Mouse (Mus musculus) intestine, postnatal 0 days (tissue): ENCODE data around the gene Taf13. TPM values are rescaled to one million over a fixed set of nuclear protein-coding genes. Genes with fewer than 3 reads are reported as not detected.

Experiments
- ATAC-seq: fragments of 200-750 bp; cut with Nextera tagmentation; 2 replicates; pipeline ENCODE4 v1.8.0; 2017; ENCODE audit warnings: mild to moderate bottlenecking, moderate TSS enrichment, moderate library complexity
- H3K27ac ChIP-seq: fragments of 300-500 bp; sonication (generic); 2 replicates; pipeline ENCODE4 v1.5.1; 2014; ENCODE audit warnings: mild to moderate bottlenecking, low read depth, low read length, moderate library complexity
- H3K27me3 ChIP-seq: fragments of 300-500 bp; sonication (generic); replicated peaks from 2 replicates; pipeline ENCODE4 v1.6.1; 2014; ENCODE audit warnings: low read length, mixed read lengths; ENCODE audit not compliant: control insufficient read depth, insufficient read depth
- H3K36me3 ChIP-seq: fragments of 300-500 bp; sonication (generic); 2 replicates; pipeline ENCODE4 v1.6.1; 2014; ENCODE audit warnings: mild to moderate bottlenecking, moderate library complexity; ENCODE audit not compliant: control insufficient read depth, insufficient read depth
- H3K4me1 ChIP-seq: fragments of 300-500 bp; sonication (generic); replicated peaks from 2 replicates; pipeline ENCODE4 v1.6.1; 2014; ENCODE audit warnings: antibody characterized with exemption, low read length, mixed read lengths; ENCODE audit not compliant: control insufficient read depth, insufficient read depth
- H3K4me2 ChIP-seq: fragments of 300-500 bp; sonication (generic); replicated peaks from 2 replicates; pipeline ENCODE4 v1.6.1; 2014; ENCODE audit warnings: low read depth, mild to moderate bottlenecking, moderate library complexity
- H3K4me3 ChIP-seq: fragments of 300-500 bp; sonication (generic); 2 replicates; pipeline ENCODE4 v1.5.1; 2014; ENCODE audit warnings: low read depth, low read length
- H3K9ac ChIP-seq: fragments of 300-500 bp; sonication (generic); 2 replicates; pipeline ENCODE4 v1.6.1; 2014; ENCODE audit warnings: mild to moderate bottlenecking, low read depth, low read length
- H3K9me3 ChIP-seq: fragments of 300-500 bp; sonication (generic); 2 replicates; pipeline ENCODE4 v1.6.1; 2016; ENCODE audit warnings: mixed run types; ENCODE audit not compliant: control insufficient read depth
- CTCF ChIP-seq: sonication (generic); IDR thresholded peaks from 2 replicates; pipeline ENCODE4 v1.5.1; 2016; ENCODE audit warnings: low read depth, mild to moderate bottlenecking, control low read depth, antibody characterized with exemption, moderate library complexity
- WGBS: fragments of 180-500 bp; shearing (Covaris S2); extraction: QIAGEN DNeasy Blood & Tissue Kit; methylation state at CpG from one replicate; pipeline ENCODE4 v1.1.7; 2014; 5-methylcytosine and 5-hydroxymethylcytosine counted together
- polyA plus RNA-seq: library from polyadenylated mRNA; unstranded; fragments of >200 nt; fragmentation: Nextera tagmentation; extraction: Ambion mirVana; gene quantifications from 2 replicates; pipeline ENCODE4 v1.2.1, GENCODE M21; 2015

Gene Taf13
- polyA plus RNA-seq, 1 experiment from 2014 or later: 29.9 TPM

DNA sequence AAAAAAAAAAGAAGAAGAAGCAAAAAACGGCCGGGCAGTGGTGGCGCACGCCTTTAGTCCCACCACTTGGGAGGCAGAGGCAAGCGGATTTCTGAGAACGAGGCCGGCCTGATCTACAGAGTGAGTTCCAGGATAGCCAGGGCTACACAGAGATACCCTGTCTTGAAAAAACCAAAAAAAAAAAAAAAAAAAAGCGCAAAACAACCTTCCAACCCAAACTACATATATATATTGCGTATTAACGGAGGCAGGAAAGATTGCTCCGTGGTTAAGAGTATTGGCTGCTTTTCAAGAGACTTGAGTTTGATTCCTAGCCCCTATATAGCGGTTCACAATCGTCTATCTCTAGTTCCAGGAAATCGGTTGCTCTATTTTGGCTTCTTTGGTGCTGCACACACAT, 685 bp upstream of the Taf13 start:
- ATAC-seq: 0 out of 2 replicates have a peak, but pooled peaks have one; percentile 7
- no peak for TF ChIP-seq CTCF
- Histone ChIP-seq H3K9ac (no peak overlapping the region), H3K27me3 (no peaks in the 10 kb centered on the region), H3K4me2 (peak overlapping the region; percentile 75), H3K4me3 (peak overlapping the region; percentile 66; the same call in 1 of the 2 replicates), H3K27ac (no peak overlapping the region), H3K4me1 (no peaks in the 10 kb centered on the region), H3K9me3 (no peaks in the 10 kb centered on the region), H3K36me3 (no peaks in the 10 kb centered on the region)
- WGBS: 91% methylated on average over 14 of the region's 14 CpGs

DNA sequence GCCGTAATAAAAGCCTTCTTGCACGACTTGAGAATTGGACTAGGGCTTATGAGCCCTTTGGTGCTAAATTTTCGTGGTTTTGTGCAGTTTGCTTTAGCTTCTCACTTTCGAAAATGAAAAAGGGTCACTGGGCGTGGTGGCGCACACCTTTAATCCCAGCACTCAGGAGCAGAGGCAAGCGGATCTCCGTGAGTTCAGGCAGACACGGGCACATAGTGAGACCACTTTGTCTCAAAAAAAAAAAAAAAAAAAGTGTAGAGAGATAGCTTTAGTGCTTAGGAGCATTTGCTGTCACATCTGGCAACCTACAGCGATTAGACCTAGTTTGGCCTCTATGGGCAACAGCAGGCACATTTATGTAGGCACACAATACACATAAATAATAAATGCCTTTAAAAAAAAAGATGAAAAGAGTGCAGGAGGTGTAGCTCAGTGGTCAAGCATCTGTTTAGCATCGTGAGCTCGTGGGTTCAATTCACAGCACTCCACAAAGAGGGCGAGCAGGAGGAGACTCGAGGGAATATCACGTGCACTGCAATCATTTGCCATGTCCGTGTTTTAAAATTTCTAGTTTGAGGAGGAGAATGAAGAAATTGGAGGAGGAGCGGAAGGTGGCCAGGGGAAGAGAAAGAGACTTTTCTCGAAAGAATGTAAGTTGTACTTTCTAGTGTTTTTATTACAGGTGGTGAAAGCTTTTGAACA, 962 bp downstream of the Taf13 start:
- no peaks in the 10 kb centered on the region for H3K36me3 ChIP-seq
- WGBS: 39% methylated on average over 18 of the region's 18 CpGs
- H3K4me3 ChIP-seq: peak overlapping the region; percentile 66
- peak overlapping the region; percentile 75 for H3K4me2 ChIP-seq
- H3K9me3 ChIP-seq: no peaks in the 10 kb centered on the region
- no peak overlapping the region for H3K27ac ChIP-seq
- no peaks in the 10 kb centered on the region for H3K27me3 ChIP-seq
- no peaks in the 10 kb centered on the region for H3K4me1 ChIP-seq
- no peak for ATAC-seq
- peak overlapping the region; percentile 65 for H3K9ac ChIP-seq
- TF ChIP-seq CTCF: no peak

DNA sequence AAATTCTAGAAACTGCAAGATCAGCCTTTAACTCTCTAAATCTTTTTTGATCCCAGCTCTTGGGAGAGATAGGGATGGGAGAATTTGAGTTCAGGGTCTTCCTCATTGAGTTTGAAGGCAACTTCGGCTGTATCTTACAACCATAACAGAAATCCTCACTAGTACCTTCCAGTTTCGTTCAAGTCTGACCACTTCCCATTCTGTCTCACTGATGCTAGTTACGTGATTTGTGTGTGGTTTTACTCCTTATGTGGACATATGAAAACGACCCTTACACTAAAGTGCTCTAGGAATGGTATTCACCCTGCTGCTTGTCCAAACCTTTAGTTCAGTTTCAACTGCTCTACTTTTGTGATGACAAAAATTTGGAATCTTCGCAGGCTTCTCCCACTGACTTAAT, 2.5 kb downstream of the Taf13 start:
- 0 out of 2 replicates have a peak, but pooled peaks cover 4% of the 10 kb centered on the region for H3K36me3 ChIP-seq
- H3K9me3 ChIP-seq: no peaks in the 10 kb centered on the region
- no peak for ATAC-seq
- no peaks in the 10 kb centered on the region for H3K27me3 ChIP-seq
- H3K27ac ChIP-seq: no peak overlapping the region
- no peak for TF ChIP-seq CTCF
- H3K9ac ChIP-seq: no peak overlapping the region
- no peak overlapping the region for H3K4me3 ChIP-seq
- WGBS: 86% methylated on average over 5 of the region's 5 CpGs
- H3K4me2 ChIP-seq: no peak overlapping the region
- H3K4me1 ChIP-seq: no peaks in the 10 kb centered on the region

DNA sequence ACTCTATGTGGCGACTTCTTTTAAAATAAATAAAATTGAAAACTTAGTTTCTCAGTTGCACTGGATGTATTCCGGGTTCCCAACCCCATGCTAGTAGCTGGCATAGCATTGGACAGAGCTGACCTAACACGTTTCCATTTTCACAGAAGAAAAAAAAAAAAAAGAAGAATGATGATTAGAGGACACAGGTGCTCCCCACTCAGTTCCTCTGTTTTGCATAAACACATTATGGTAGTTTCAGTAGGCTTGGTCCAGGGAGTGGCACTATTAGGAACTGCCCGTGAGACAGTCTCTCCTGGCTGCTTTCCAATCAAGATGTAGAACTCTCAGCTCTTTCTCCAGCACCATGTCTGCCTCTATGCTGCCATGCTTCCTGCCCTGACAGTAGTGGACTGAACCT, 13.1 kb downstream of the Taf13 start:
- Histone ChIP-seq H3K36me3 (no peaks in the 10 kb centered on the region), H3K9ac (no peak overlapping the region), H3K4me1 (no peaks in the 10 kb centered on the region), H3K4me3 (no peak overlapping the region), H3K9me3 (no peaks in the 10 kb centered on the region), H3K4me2 (no peak overlapping the region), H3K27me3 (no peaks in the 10 kb centered on the region), H3K27ac (no peak overlapping the region)
- TF ChIP-seq CTCF: no peak
- ATAC-seq: no peak
- 67% methylated on average over 4 of the region's 4 CpGs for WGBS

DNA sequence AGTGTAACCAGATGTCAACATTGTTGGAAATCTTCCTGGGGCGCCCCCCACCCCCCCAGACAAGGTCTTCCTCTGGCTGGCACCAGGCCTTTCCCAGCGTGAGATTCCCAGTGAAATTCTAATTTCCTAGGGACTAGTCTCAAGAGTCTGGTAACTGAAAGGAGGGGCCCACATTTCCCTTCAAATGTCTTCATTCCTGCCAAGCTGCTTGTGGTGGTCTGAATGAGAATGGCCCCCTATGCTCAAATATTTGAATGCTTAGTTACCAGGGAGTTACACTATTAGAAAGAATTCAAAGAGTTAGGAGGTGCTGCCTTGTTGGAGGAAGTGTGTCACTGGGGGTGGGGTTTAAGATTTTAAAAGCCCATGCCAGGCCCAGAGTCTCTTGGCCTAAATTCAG, 16.9 kb downstream of the Taf13 start:
- no peak for TF ChIP-seq CTCF
- ATAC-seq: no peak
- Histone ChIP-seq H3K4me3 (no peak overlapping the region), H3K4me1 (no peaks in the 10 kb centered on the region), H3K36me3 (no peaks in the 10 kb centered on the region), H3K27ac (no peak overlapping the region), H3K27me3 (no peaks in the 10 kb centered on the region), H3K9me3 (no peaks in the 10 kb centered on the region), H3K4me2 (no peak overlapping the region), H3K9ac (no peak overlapping the region)
- WGBS: 50% methylated on average over 2 of the region's 2 CpGs

DNA sequence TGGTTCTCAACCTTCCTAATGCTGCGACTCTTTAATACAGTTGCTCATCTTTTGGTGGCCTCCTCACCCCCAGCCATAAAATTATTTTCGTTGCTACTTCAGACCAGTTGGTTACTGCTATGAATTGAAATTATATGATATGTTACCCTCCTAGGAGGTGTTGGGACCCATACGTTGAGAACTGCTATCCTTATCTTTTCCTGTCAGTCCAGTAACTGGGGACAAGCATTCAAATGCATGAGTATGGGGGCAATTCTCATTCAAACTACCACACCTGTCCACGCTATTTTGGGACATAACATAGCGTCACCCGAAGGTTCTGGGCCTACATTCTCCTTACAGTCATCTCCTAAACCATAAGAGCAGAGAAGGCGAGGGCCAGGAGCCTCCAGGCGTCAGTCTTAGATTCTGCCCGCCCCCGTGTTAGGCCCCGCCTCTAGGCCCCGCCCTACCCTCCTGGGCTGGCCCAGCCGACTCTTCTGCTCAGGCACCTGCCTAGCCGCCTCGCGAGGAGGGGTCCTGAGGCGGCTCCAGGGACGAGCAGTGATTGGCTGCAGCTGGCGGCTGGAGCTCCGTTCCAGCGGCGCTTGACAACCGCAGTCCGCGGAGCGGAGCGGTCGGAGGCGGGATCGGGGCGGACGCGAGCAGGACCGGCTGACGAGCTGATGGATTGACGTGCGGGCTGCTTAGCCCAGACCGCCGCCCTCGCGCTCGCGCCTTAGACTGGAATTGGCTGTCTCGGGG, 19.5 kb downstream of the Taf13 start, which contains the start of gene Wdr47:
Gene Wdr47 (plus strand): TSS at position 494 of the 744 bp plus-strand sequence.
- peak; percentile 100 for ATAC-seq
- H3K9me3 ChIP-seq: no peaks in the 10 kb centered on the region
- no peak within 1 kb of the TSS; the same call in 1 of the 2 replicates for H3K27ac ChIP-seq
- TF ChIP-seq CTCF: no peak
- peak within 1 kb of the TSS; percentile 67 for H3K9ac ChIP-seq
- H3K27me3 ChIP-seq: no peaks in the 10 kb centered on the region
- 5% methylated on average over 44 of the region's 44 CpGs for WGBS
- no peaks in the 10 kb centered on the region for H3K36me3 ChIP-seq
- peak within 1 kb of the TSS; percentile 99 for H3K4me2 ChIP-seq
- no peaks in the 10 kb centered on the region for H3K4me1 ChIP-seq
- H3K4me3 ChIP-seq: peak within 1 kb of the TSS; percentile 89
